ENCODE assay signal across 7 mouse cellular contexts in genomic region chr5:3544480-3544769, GRCm38 (mm10). TPM values are rescaled to one million over a fixed set of nuclear protein-coding genes. Genes with fewer than 3 reads are reported as not detected.
A peak's percentile ranks its signal among the peaks of the same experiment; 100 is the strongest.
DNase-seq lines count a peak whose midpoint lies in the region; ATAC-seq and TF ChIP-seq lines count a peak whose summit lies in the region.

No protein-coding gene starts in this region.

- WGBS in lung, embryonic 15.5 days = 8% methylated on average over 7 of the region's 7 CpGs
- 11% methylated on average over 7 of the region's 7 CpGs for WGBS in embryonic facial prominence, embryonic 13.5 days
- WGBS in intestine, postnatal 0 days = 8% methylated on average over 7 of the region's 7 CpGs
- WGBS in olfactory bulb, adult 2 months = 4% methylated on average over 7 of the region's 7 CpGs

- no peak for ATAC-seq in lung, embryonic 15.5 days (ENCODE audit: borderline replicate concordance, extremely low read depth, low FRiP score, low TSS enrichment)
- no peak for ATAC-seq in embryonic facial prominence, embryonic 13.5 days (ENCODE audit: insufficient number of reproducible peaks, insufficient read depth, low FRiP score, low TSS enrichment, low read depth)
- ATAC-seq in intestine, postnatal 0 days = no peak

- H3K9me3 ChIP-seq in lung, embryonic 15.5 days = no peaks in the 10 kb centered on the region
- H3K9me3 ChIP-seq in embryonic facial prominence, embryonic 13.5 days = no peaks in the 10 kb centered on the region
- no peaks in the 10 kb centered on the region for H3K9me3 ChIP-seq in intestine, postnatal 0 days (ENCODE audit: control insufficient read depth)

- H3K27me3 ChIP-seq in lung, embryonic 15.5 days = no peaks in the 10 kb centered on the region
- H3K27me3 ChIP-seq in embryonic facial prominence, embryonic 13.5 days = no peaks in the 10 kb centered on the region
- H3K27me3 ChIP-seq in intestine, postnatal 0 days (replicated peaks; ENCODE audit: control insufficient read depth, insufficient read depth, low read length) = no peaks in the 10 kb centered on the region

- peak overlapping the region; percentile 83 for H3K4me3 ChIP-seq in lung, embryonic 15.5 days
- H3K4me3 ChIP-seq in embryonic facial prominence, embryonic 13.5 days = peak overlapping the region; percentile 93
- peak overlapping the region; percentile 85 for H3K4me3 ChIP-seq in intestine, postnatal 0 days (ENCODE audit: low read depth, low read length)
- peak overlapping the region; percentile 82 for H3K4me3 ChIP-seq in olfactory bulb, adult 2 months (ENCODE audit: insufficient read depth, low read depth, low read length)

- no peak for DNase-seq in lung, postnatal 10 days
- DNase-seq in thymus, postnatal 10 days (ENCODE audit: low spot score in 2 of 2) = no peak
- no peak for DNase-seq in cerebellum, adult 18-20 months

- H3K4me1 ChIP-seq in lung, embryonic 15.5 days = peaks cover 14% of the 10 kb centered on the region
- peaks cover 10% of the 10 kb centered on the region for H3K4me1 ChIP-seq in embryonic facial prominence, embryonic 13.5 days
- peaks cover 4% of the 10 kb centered on the region; the same call in 1 of the 2 replicates for H3K4me1 ChIP-seq in intestine, postnatal 0 days (replicated peaks; ENCODE audit: control insufficient read depth, insufficient read depth, low read length)
- 0 out of 2 replicates have a peak, but pooled peaks cover 2% of the 10 kb centered on the region for H3K4me1 ChIP-seq in olfactory bulb, adult 2 months (ENCODE audit: control insufficient read depth, insufficient read depth, low read length)

- peak overlapping the region; percentile 63 for H3K4me2 ChIP-seq in lung, embryonic 15.5 days
- H3K4me2 ChIP-seq in embryonic facial prominence, embryonic 13.5 days = peak overlapping the region; percentile 70
- peak overlapping the region; percentile 76 for H3K4me2 ChIP-seq in intestine, postnatal 0 days (replicated peaks; ENCODE audit: low read depth)

- TF ChIP-seq POLR2A in olfactory bulb, adult 2 months (IDR thresholded peaks at IDR 0.05; ENCODE audit: insufficient read depth, low read depth, low read length) = no peak

- H3K36me3 ChIP-seq in lung, embryonic 15.5 days = peaks cover 5% of the 10 kb centered on the region; the same call in 1 of the 2 replicates
- H3K36me3 ChIP-seq in embryonic facial prominence, embryonic 13.5 days = peaks cover 11% of the 10 kb centered on the region
- H3K36me3 ChIP-seq in intestine, postnatal 0 days (ENCODE audit: control insufficient read depth, insufficient read depth) = peaks cover 4% of the 10 kb centered on the region; the same call in 1 of the 2 replicates

- TF ChIP-seq CTCF in intestine, postnatal 0 days (IDR thresholded peaks at IDR 0.05; ENCODE audit: low read depth) = no peak
- no peak for TF ChIP-seq CTCF in olfactory bulb, adult 2 months (IDR thresholded peaks at IDR 0.05; ENCODE audit: insufficient read depth, low read depth, low read length)

- no peak overlapping the region for H3K27ac ChIP-seq in lung, embryonic 15.5 days
- no peak overlapping the region for H3K27ac ChIP-seq in embryonic facial prominence, embryonic 13.5 days
- H3K27ac ChIP-seq in intestine, postnatal 0 days (ENCODE audit: low read depth, low read length) = no peak overlapping the region
- H3K27ac ChIP-seq in olfactory bulb, adult 2 months (ENCODE audit: insufficient read depth, low read depth, low read length) = no peak overlapping the region

- H3K9ac ChIP-seq in lung, embryonic 15.5 days = peak overlapping the region; percentile 87
- H3K9ac ChIP-seq in embryonic facial prominence, embryonic 13.5 days = peak overlapping the region; percentile 96
- H3K9ac ChIP-seq in intestine, postnatal 0 days (ENCODE audit: low read depth, low read length) = peak overlapping the region; percentile 91; the same call in 1 of the 2 replicates

RNA-seq across cellular contexts. Expression of gene Fam133b, which starts 0.8 kb away (rescaled TPM):
- polyA plus RNA-seq in lung, embryonic 15.5 days (2015; fragmentation: Nextera tagmentation; extraction: Ambion mirVana) = 26.7 and 27.5 TPM in 2 replicates
- polyA plus RNA-seq in embryonic facial prominence, embryonic 13.5 days (2015; fragmentation: Nextera tagmentation; extraction: Ambion mirVana) = 39.1 and 41.6 TPM in 2 replicates
- polyA plus RNA-seq in intestine, postnatal 0 days (2015; fragmentation: Nextera tagmentation; extraction: Ambion mirVana) = 14.9 and 15.8 TPM in 2 replicates
- polyA plus RNA-seq in olfactory bulb, adult 2 months (2012; ENCODE audit: insufficient read depth, insufficient read length, low replicate concordance, missing spikeins) = not detected in 2 replicates

RNA-seq across cellular contexts. Expression of gene 1700109H08Rik, which starts 26.9 kb away (rescaled TPM):
- polyA plus RNA-seq in lung, embryonic 15.5 days (2015; fragmentation: Nextera tagmentation; extraction: Ambion mirVana) = 2.0 and 2.1 TPM in 2 replicates
- 3.5 and 4.5 TPM in 2 replicates for polyA plus RNA-seq in embryonic facial prominence, embryonic 13.5 days (2015; fragmentation: Nextera tagmentation; extraction: Ambion mirVana)
- 0.35 and 0.55 TPM in 2 replicates for polyA plus RNA-seq in intestine, postnatal 0 days (2015; fragmentation: Nextera tagmentation; extraction: Ambion mirVana)
- polyA plus RNA-seq in olfactory bulb, adult 2 months (2012; ENCODE audit: insufficient read depth, insufficient read length, low replicate concordance, missing spikeins) = not detected in 2 replicates

RNA-seq across cellular contexts. Expression of gene Pex1, which starts 51.4 kb away (rescaled TPM):
- polyA plus RNA-seq in lung, embryonic 15.5 days (2015; fragmentation: Nextera tagmentation; extraction: Ambion mirVana) = 13.5 and 14.0 TPM in 2 replicates
- 22.9 and 24.2 TPM in 2 replicates for polyA plus RNA-seq in embryonic facial prominence, embryonic 13.5 days (2015; fragmentation: Nextera tagmentation; extraction: Ambion mirVana)
- 12.3 and 12.4 TPM in 2 replicates for polyA plus RNA-seq in intestine, postnatal 0 days (2015; fragmentation: Nextera tagmentation; extraction: Ambion mirVana)
- polyA plus RNA-seq in olfactory bulb, adult 2 months (2012; ENCODE audit: insufficient read depth, insufficient read length, low replicate concordance, missing spikeins) = not detected in 2 replicates

RNA-seq across cellular contexts. Expression of gene Rbm48, which starts 52.0 kb away (rescaled TPM):
- polyA plus RNA-seq in lung, embryonic 15.5 days (2015; fragmentation: Nextera tagmentation; extraction: Ambion mirVana) = 12.4 and 13.9 TPM in 2 replicates
- 14.4 and 18.1 TPM in 2 replicates for polyA plus RNA-seq in embryonic facial prominence, embryonic 13.5 days (2015; fragmentation: Nextera tagmentation; extraction: Ambion mirVana)
- polyA plus RNA-seq in intestine, postnatal 0 days (2015; fragmentation: Nextera tagmentation; extraction: Ambion mirVana) = 5.8 and 6.5 TPM in 2 replicates
- polyA plus RNA-seq in olfactory bulb, adult 2 months (2012; ENCODE audit: insufficient read depth, insufficient read length, low replicate concordance, missing spikeins) = not detected in 2 replicates

Comparison
In these comparisons a context has a peak if more than half of its experiments do, and no peak if none do; other contexts are left out.
1. RNA of gene Pex1, which starts 51.4 kb away (polyA plus RNA-seq): 22.9 to 24.2 TPM in embryonic facial prominence, embryonic 13.5 days, 13.5 to 14.0 TPM in lung, embryonic 15.5 days and 12.3 to 12.4 TPM in intestine, postnatal 0 days; not detected in olfactory bulb, adult 2 months; every median in the first group is over 10 times any median in the second.
2. Peak in every context shown above with its lines, with median percentiles within 50 percentile points of each other: H3K4me2 ChIP-seq, H3K4me3 ChIP-seq and H3K9ac ChIP-seq.